Mouse (Mus musculus) olfactory bulb, adult 2 months (tissue): Measurements from ENCODE around the gene Ceacam19. TPM values are rescaled to one million over a fixed set of nuclear protein-coding genes. Genes with fewer than 3 reads are reported as not detected.
A peak's percentile ranks its signal among the peaks of the same experiment; 100 is the strongest.

Experiments used
- H3K27ac ChIP-seq: fragments of 200-500 bp; 2 replicates; pipeline ENCODE4 v1.5.1; 2012; ENCODE audit warnings: low read depth, low read length; ENCODE audit not compliant: insufficient read depth
- H3K4me1 ChIP-seq: fragments of 200-500 bp; 2 replicates; pipeline ENCODE4 v1.6.1; 2012; ENCODE audit warnings: low read length; ENCODE audit not compliant: control insufficient read depth, insufficient read depth
- H3K4me3 ChIP-seq: fragments of 200-500 bp; 2 replicates; pipeline ENCODE4 v1.5.1; 2012; ENCODE audit warnings: mild to moderate bottlenecking, low read depth, low read length, moderate library complexity; ENCODE audit not compliant: insufficient read depth
- CTCF ChIP-seq: fragments of 200-500 bp; IDR thresholded peaks from 2 replicates; pipeline ENCODE4 v1.5.1; 2012; ENCODE audit warnings: low read depth, mild to moderate bottlenecking, low read length, moderate library complexity; ENCODE audit not compliant: insufficient read depth
- POLR2A ChIP-seq: fragments of 200-500 bp; IDR thresholded peaks from 2 replicates; pipeline ENCODE4 v1.6.1; 2012; ENCODE audit warnings: mild to moderate bottlenecking, low read depth, low read length, moderate library complexity; ENCODE audit not compliant: insufficient read depth
- WGBS: fragments of 180-500 bp; shearing (Covaris S2); methylation state at CpG from one replicate; pipeline ENCODE4 v1.1.7; 2018; 5-methylcytosine and 5-hydroxymethylcytosine counted together
- polyA plus RNA-seq: library from polyadenylated mRNA; stranded (reverse); fragments of >200 nt; gene quantifications from 2 replicates; pipeline ENCODE4 v1.2.4, GENCODE M21; 2012; ENCODE audit warnings: low replicate concordance; ENCODE audit not compliant: missing spikeins, insufficient read depth, insufficient read length

Ceacam19 gene
- polyA plus RNA-seq, 1 experiment = not detected

GRCm38 (mm10) chr7:19925376-19925775 is 37.6 kb upstream of the Ceacam19 start:
- TF ChIP-seq CTCF = no peak
- no peak for TF ChIP-seq POLR2A
- 67% methylated on average over 1 of the region's 1 CpGs for WGBS
- Histone ChIP-seq H3K4me1 (peaks cover 4% of the 10 kb centered on the region; the same call in 1 of the 2 replicates), H3K4me3 (no peak overlapping the region), H3K27ac (no peak overlapping the region)

GRCm38 (mm10) chr7:19923797-19924196 is 36.0 kb upstream of the Ceacam19 start:
- H3K4me1 ChIP-seq = peaks cover 6% of the 10 kb centered on the region; the same call in 1 of the 2 replicates
- TF ChIP-seq CTCF (no peak), POLR2A (no peak)
- H3K4me3 ChIP-seq = no peak overlapping the region
- H3K27ac ChIP-seq = no peak overlapping the region
- WGBS = 21% methylated on average over 10 of the region's 15 CpGs

- TF ChIP-seq CTCF (no peak), POLR2A (no peak)
- no peak overlapping the region for H3K27ac ChIP-seq
- no peak overlapping the region for H3K4me3 ChIP-seq
- peaks cover 9% of the 10 kb centered on the region; the same call in 1 of the 2 replicates for H3K4me1 ChIP-seq
- 57% methylated on average over 2 of the region's 2 CpGs for WGBS
These were observed 35.6 kb upstream of the Ceacam19 start for GRCm38 (mm10) chr7:19923354-19923753.

- WGBS = under 1% methylated on average over 60 of the region's 60 CpGs
- TF ChIP-seq POLR2A = no peak
- TF ChIP-seq CTCF = no peak
- H3K4me1 ChIP-seq = peaks cover 11% of the 10 kb centered on the region; the same call in 1 of the 2 replicates
- H3K27ac ChIP-seq = 0 out of 2 replicates have a peak within 1 kb of the TSS, but pooled peaks have one; percentile 10
- peak within 1 kb of the TSS; percentile 67 for H3K4me3 ChIP-seq
These were observed 32.9 kb upstream of the Ceacam19 start, which contains the start of gene Pvr for GRCm38 (mm10) chr7:19920506-19921261. TSS of gene Pvr (minus strand) at chr7:19921160.

- H3K4me3 ChIP-seq = peak overlapping the region; percentile 67
- TF ChIP-seq CTCF = no peak
- TF ChIP-seq POLR2A = no peak
- H3K4me1 ChIP-seq = peaks cover 11% of the 10 kb centered on the region; the same call in 1 of the 2 replicates
- WGBS = 36% methylated on average over 4 of the region's 4 CpGs
- no peak overlapping the region for H3K27ac ChIP-seq
These were observed 32.4 kb upstream of the Ceacam19 start for GRCm38 (mm10) chr7:19920166-19920505.

GRCm38 (mm10) chr7:19914558-19914957 is 26.8 kb upstream of the Ceacam19 start:
- peaks cover 5% of the 10 kb centered on the region; the same call in 1 of the 2 replicates for H3K4me1 ChIP-seq
- no peak overlapping the region for H3K4me3 ChIP-seq
- 92% methylated on average over 7 of the region's 7 CpGs for WGBS
- TF ChIP-seq CTCF = no peak
- no peak for TF ChIP-seq POLR2A
- H3K27ac ChIP-seq = no peak overlapping the region

- WGBS = 73% methylated on average over 23 of the region's 23 CpGs
- no peak for TF ChIP-seq CTCF
- TF ChIP-seq POLR2A = no peak
- H3K4me3 ChIP-seq = no peak overlapping the region
These were observed 24.1 kb upstream of the Ceacam19 start for GRCm38 (mm10) chr7:19911695-19912524.

GRCm38 (mm10) chr7:19911292-19911658 is 23.5 kb upstream of the Ceacam19 start:
- WGBS = 81% methylated on average over 6 of the region's 6 CpGs
- TF ChIP-seq POLR2A (no peak), CTCF (no peak)
- H3K27ac ChIP-seq = no peak overlapping the region
- no peaks in the 10 kb centered on the region for H3K4me1 ChIP-seq
- H3K4me3 ChIP-seq = no peak overlapping the region

More at GRCm38 (mm10) chr7:19911695-19912524, 24.1 kb upstream of the Ceacam19 start:
- Histone ChIP-seq H3K4me1 (no peaks in the 10 kb centered on the region), H3K27ac (no peak overlapping the region)
